Mouse (Mus musculus) kidney, embryonic 14.5 days (tissue): ENCODE data around the gene Fam117a. TPM values are rescaled to one million over a fixed set of nuclear protein-coding genes. Genes with fewer than 3 reads are reported as not detected.

Source experiments
- ATAC-seq: fragments of 200-750 bp; cut with Nextera tagmentation; 2 replicates; pipeline ENCODE4 v1.8.0; 2017; ENCODE audit warnings: moderate number of reproducible peaks, mild to moderate bottlenecking, moderate TSS enrichment, moderate library complexity; ENCODE audit not compliant: low FRiP score, low TSS enrichment
- H3K27ac ChIP-seq: fragments of 300-500 bp; sonication (generic); 2 replicates; pipeline ENCODE4 v1.5.1; 2014; ENCODE audit warnings: low read depth, mild to moderate bottlenecking, low read length, moderate library complexity, mixed read lengths
- H3K27me3 ChIP-seq: fragments of 300-500 bp; sonication (generic); 2 replicates; pipeline ENCODE4 v1.6.1; 2014; ENCODE audit warnings: mild to moderate bottlenecking, low read length; ENCODE audit not compliant: control insufficient read depth, insufficient read depth
- H3K36me3 ChIP-seq: fragments of 300-500 bp; sonication (generic); 2 replicates; pipeline ENCODE4 v1.6.1; 2014; ENCODE audit warnings: low read length, mixed read lengths; ENCODE audit not compliant: control insufficient read depth, insufficient read depth
- H3K4me1 ChIP-seq: fragments of 300-500 bp; sonication (generic); 2 replicates; pipeline ENCODE4 v1.6.1; 2014; ENCODE audit warnings: low read length, mixed read lengths; ENCODE audit not compliant: control insufficient read depth, insufficient read depth
- H3K4me2 ChIP-seq: fragments of 300-500 bp; sonication (generic); replicated peaks from 2 replicates; pipeline ENCODE4 v1.6.1; 2014; ENCODE audit warnings: low read depth, mild to moderate bottlenecking, low read length
- H3K4me3 ChIP-seq: fragments of 300-500 bp; sonication (generic); 2 replicates; pipeline ENCODE4 v1.5.1; 2014; ENCODE audit warnings: mild to moderate bottlenecking, low read length
- H3K9ac ChIP-seq: fragments of 300-500 bp; sonication (generic); 2 replicates; pipeline ENCODE4 v1.6.1; 2014; ENCODE audit warnings: low read depth, mild to moderate bottlenecking, low read length, moderate library complexity
- H3K9me3 ChIP-seq: fragments of 300-500 bp; sonication (generic); 2 replicates; pipeline ENCODE4 v1.6.1; 2016; ENCODE audit warnings: low read length; ENCODE audit not compliant: control insufficient read depth
- WGBS: fragments of 180-500 bp; shearing (Covaris S2); extraction: QIAGEN DNeasy Blood & Tissue Kit; methylation state at CpG from one replicate; pipeline ENCODE4 v1.1.7; 2014; 5-methylcytosine and 5-hydroxymethylcytosine counted together
- polyA plus RNA-seq: library from polyadenylated mRNA; unstranded; fragments of >200 nt; fragmentation: Nextera tagmentation; extraction: Ambion mirVana; gene quantifications from 2 replicates; pipeline ENCODE4 v1.2.1, GENCODE M21; 2014

Fam117a gene
- polyA plus RNA-seq, 1 experiment from 2014 or later = 13.0 TPM

- Histone ChIP-seq H3K27ac (peak overlapping the region; percentile 24; the same call in 1 of the 2 replicates), H3K9ac (no peak overlapping the region), H3K9me3 (no peaks in the 10 kb centered on the region), H3K27me3 (no peaks in the 10 kb centered on the region), H3K4me3 (no peak overlapping the region), H3K4me1 (no peaks in the 10 kb centered on the region), H3K4me2 (no peak overlapping the region), H3K36me3 (no peaks in the 10 kb centered on the region)
- WGBS = 68% methylated on average over 10 of the region's 10 CpGs
- ATAC-seq = no peak
These were observed 28.8 kb downstream of the Fam117a start for GRCm38 (mm10) chr11:95365596-95365995.

- Histone ChIP-seq H3K4me2 (no peak overlapping the region), H3K9me3 (no peaks in the 10 kb centered on the region), H3K27me3 (no peaks in the 10 kb centered on the region), H3K4me3 (no peak overlapping the region), H3K36me3 (0 out of 2 replicates have a peak, but pooled peaks cover 2% of the 10 kb centered on the region), H3K9ac (no peak overlapping the region), H3K4me1 (no peaks in the 10 kb centered on the region), H3K27ac (no peak overlapping the region; the same call in 1 of the 2 replicates)
- no peak for ATAC-seq
- WGBS = 80% methylated on average over 6 of the region's 6 CpGs
These were observed 29.6 kb downstream of the Fam117a start for GRCm38 (mm10) chr11:95366280-95366897.

GRCm38 (mm10) chr11:95367011-95367735 lies 30.4 kb downstream of the Fam117a start:
- H3K27ac ChIP-seq = no peak overlapping the region
- H3K36me3 ChIP-seq = peaks cover 5% of the 10 kb centered on the region; the same call in 1 of the 2 replicates
- 81% methylated on average over 8 of the region's 8 CpGs for WGBS
- ATAC-seq = no peak
- no peak overlapping the region for H3K9ac ChIP-seq
- no peak overlapping the region for H3K4me2 ChIP-seq
- H3K27me3 ChIP-seq = no peaks in the 10 kb centered on the region
- no peaks in the 10 kb centered on the region for H3K4me1 ChIP-seq
- no peaks in the 10 kb centered on the region for H3K9me3 ChIP-seq
- H3K4me3 ChIP-seq = no peak overlapping the region

GRCm38 (mm10) chr11:95368231-95368823 lies 31.5 kb downstream of the Fam117a start:
- H3K36me3 ChIP-seq = peaks cover 8% of the 10 kb centered on the region; the same call in 1 of the 2 replicates
- no peak overlapping the region for H3K27ac ChIP-seq
- ATAC-seq = no peak
- WGBS = 77% methylated on average over 8 of the region's 8 CpGs
- no peaks in the 10 kb centered on the region for H3K4me1 ChIP-seq
- H3K4me3 ChIP-seq = no peak overlapping the region
- H3K4me2 ChIP-seq = no peak overlapping the region
- no peaks in the 10 kb centered on the region for H3K27me3 ChIP-seq
- H3K9ac ChIP-seq = no peak overlapping the region
- no peaks in the 10 kb centered on the region for H3K9me3 ChIP-seq

- H3K4me2 ChIP-seq = no peak overlapping the region
- no peak overlapping the region for H3K9ac ChIP-seq
- 93% methylated on average over 4 of the region's 4 CpGs for WGBS
- no peaks in the 10 kb centered on the region for H3K9me3 ChIP-seq
- no peak for ATAC-seq
- no peak overlapping the region for H3K4me3 ChIP-seq
- no peaks in the 10 kb centered on the region for H3K27me3 ChIP-seq
- no peaks in the 10 kb centered on the region for H3K4me1 ChIP-seq
- peaks cover 9% of the 10 kb centered on the region; the same call in 1 of the 2 replicates for H3K36me3 ChIP-seq
- no peak overlapping the region for H3K27ac ChIP-seq
These were observed 32.1 kb downstream of the Fam117a start for GRCm38 (mm10) chr11:95368871-95369270.

GRCm38 (mm10) chr11:95369964-95370890 lies 33.4 kb downstream of the Fam117a start:
- WGBS = 61% methylated on average over 15 of the region's 15 CpGs
- H3K4me1 ChIP-seq = no peaks in the 10 kb centered on the region
- H3K4me2 ChIP-seq = no peak overlapping the region
- H3K27me3 ChIP-seq = no peaks in the 10 kb centered on the region
- ATAC-seq = peak; percentile 60; the same call in 1 of the 2 replicates
- peaks cover 18% of the 10 kb centered on the region; the same call in 1 of the 2 replicates for H3K36me3 ChIP-seq
- no peak overlapping the region for H3K27ac ChIP-seq
- no peak overlapping the region for H3K9ac ChIP-seq
- no peak overlapping the region for H3K4me3 ChIP-seq
- H3K9me3 ChIP-seq = no peaks in the 10 kb centered on the region

GRCm38 (mm10) chr11:95371182-95371581 lies 34.4 kb downstream of the Fam117a start:
- Histone ChIP-seq H3K27ac (no peak overlapping the region), H3K4me2 (no peak overlapping the region), H3K36me3 (peaks cover 27% of the 10 kb centered on the region; the same call in 1 of the 2 replicates), H3K9me3 (no peaks in the 10 kb centered on the region), H3K4me1 (no peaks in the 10 kb centered on the region), H3K27me3 (no peaks in the 10 kb centered on the region), H3K4me3 (no peak overlapping the region), H3K9ac (no peak overlapping the region)
- ATAC-seq = no peak
- 90% methylated on average over 7 of the region's 7 CpGs for WGBS

GRCm38 (mm10) chr11:95378926-95379325 lies 42.1 kb downstream of the Fam117a start:
- ATAC-seq = no peak
- H3K36me3 ChIP-seq = peaks cover 41% of the 10 kb centered on the region
- H3K27ac ChIP-seq = no peak overlapping the region
- H3K4me3 ChIP-seq = no peak overlapping the region
- no peaks in the 10 kb centered on the region for H3K4me1 ChIP-seq
- no peaks in the 10 kb centered on the region for H3K9me3 ChIP-seq
- no peaks in the 10 kb centered on the region for H3K27me3 ChIP-seq
- no peak overlapping the region for H3K9ac ChIP-seq
- WGBS = 79% methylated on average over 9 of the region's 9 CpGs
- H3K4me2 ChIP-seq = no peak overlapping the region
